Mouse (Mus musculus) heart, postnatal 0 days (tissue): Measurements from ENCODE around the gene Lrrc3c.

ENCODE experiments used
- CTCF ChIP-seq: IDR thresholded peaks from 2 replicates; pipeline ENCODE4 v1.5.1; 2016; ENCODE audit warnings: antibody characterized with exemption, control low read depth, low read depth
- EP300 ChIP-seq: IDR thresholded peaks from 2 replicates; pipeline ENCODE4 v1.6.1; 2016; ENCODE audit warnings: antibody characterized with exemption, low read depth

- TF ChIP-seq CTCF, result no peak
- no peak for TF ChIP-seq EP300
These were observed 1.2 kb downstream of the Lrrc3c start for GRCm38 (mm10) chr11:98599291-98599690.
